Mouse (Mus musculus) common myeloid progenitor, adult 5-6 weeks (primary cell): ENCODE measurements at regions not wholly inside any gene's neighbourhood (a gene's known extent, or its start where the extent isn't known, plus 50 kb on each side); places are given as distances from the start of the nearest gene placed in this dataset.

Source experiments
- ATAC-seq: replicated peaks from 2 replicates; pipeline ENCODE4 v1.8.0; 2016; ENCODE audit warnings: low read depth, mild to moderate bottlenecking, moderate TSS enrichment, inconsistent platforms; ENCODE audit not compliant: poor library complexity, severe bottlenecking

- ATAC-seq: no peak
Measured at GRCm38 (mm10) chr19:14035371-14035770, 122.0 kb downstream of the Olfr1505 start.

DNA sequence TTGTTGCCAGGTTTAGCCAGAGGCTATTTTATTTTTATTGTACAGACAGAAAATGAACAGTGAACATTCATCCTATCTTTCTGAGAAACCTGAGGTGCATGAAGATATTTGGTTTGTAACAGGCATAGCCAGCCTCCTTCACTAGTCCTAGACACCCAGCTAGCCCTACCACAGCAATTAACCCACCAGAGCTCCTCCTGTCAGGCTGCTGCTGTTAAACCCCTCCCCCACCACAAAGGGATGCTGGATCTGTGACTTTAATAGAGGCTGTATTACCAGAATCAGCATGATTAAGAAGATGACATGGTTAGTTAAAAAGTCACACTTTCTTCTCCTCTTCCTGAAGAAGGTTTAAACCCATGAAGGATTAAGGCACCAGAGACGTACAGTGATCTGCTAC is 122.5 kb downstream of the Olfr1505 start:
- no peak for ATAC-seq

DNA sequence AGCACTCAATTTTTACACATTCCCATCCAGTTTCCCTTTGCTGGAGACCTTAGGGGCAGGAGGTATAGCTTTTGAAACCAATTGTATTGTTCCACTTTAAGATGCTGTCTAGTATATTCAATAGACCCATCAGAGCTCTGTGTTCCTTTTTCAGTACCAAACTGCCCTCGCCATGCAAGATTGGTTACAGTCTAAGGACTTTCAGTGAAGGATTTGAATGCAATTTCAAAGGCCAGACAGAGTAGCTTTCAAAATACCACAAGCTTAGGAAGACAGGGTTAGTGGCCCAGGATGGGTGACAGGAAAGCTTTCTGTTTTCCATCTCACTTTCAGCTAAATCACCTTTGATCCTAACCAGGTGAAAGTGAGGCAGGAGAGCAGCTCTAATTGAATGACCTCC is 123.4 kb downstream of the Olfr1505 start:
- no peak for ATAC-seq

DNA sequence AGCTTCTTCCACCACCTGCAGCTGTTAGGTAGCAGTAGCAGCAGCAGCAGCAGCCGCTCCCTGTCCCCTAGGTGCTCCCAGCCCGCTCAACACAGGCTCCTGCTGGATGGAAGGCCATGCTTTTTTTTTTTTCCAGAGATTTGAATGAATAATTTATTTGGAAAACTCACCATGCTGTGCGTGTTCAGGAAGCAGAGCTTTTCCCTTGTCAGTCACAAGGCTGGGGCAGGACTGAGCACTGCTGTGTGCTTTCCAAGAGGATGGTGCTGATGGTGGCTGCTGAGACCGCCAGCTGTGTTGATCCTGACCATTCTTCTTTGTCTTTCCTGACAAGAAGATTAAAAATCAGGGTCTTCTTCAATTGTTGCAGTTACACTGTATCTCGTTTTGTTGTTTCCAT is 129.4 kb downstream of the Olfr1505 start:
- no peak for ATAC-seq

DNA sequence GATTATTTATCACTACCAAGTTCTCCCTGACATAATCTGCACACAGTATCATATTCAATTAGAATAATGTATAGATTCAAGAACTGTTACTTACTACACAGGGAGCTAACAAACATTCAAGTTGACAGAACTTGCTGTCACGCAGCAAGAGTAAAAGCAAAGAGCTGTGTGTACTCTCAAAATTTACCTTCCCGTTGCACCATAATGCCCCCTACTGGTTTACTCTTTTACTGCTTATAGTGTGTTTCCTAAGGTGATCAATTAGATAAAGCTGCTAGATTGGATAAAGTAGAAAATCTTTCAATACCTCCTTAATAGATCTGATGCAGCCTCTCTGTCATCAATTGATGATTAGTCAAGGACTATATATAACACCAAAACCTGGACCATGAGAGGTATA is 132.1 kb downstream of the Olfr1505 start:
- no peak for ATAC-seq

DNA sequence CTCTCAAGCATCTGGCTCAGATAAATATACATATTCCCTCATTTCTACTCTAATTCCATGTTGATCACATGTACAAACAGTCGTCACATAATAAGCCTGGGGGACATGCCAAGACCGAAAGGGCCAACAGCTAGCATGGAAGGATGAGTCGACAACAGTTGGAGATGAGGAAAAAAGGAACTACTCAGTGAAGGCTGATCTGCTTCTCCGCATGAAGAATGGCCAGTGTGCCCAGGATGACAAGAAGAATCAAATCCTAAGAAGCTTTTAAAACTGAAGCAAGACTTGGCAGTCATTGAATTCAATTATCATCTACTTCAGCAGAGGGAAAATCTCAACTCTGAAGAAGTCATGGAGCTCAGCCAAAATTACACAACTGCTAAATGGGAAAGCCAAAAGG is 138.7 kb downstream of the Olfr1505 start:
- ATAC-seq: no peak

DNA sequence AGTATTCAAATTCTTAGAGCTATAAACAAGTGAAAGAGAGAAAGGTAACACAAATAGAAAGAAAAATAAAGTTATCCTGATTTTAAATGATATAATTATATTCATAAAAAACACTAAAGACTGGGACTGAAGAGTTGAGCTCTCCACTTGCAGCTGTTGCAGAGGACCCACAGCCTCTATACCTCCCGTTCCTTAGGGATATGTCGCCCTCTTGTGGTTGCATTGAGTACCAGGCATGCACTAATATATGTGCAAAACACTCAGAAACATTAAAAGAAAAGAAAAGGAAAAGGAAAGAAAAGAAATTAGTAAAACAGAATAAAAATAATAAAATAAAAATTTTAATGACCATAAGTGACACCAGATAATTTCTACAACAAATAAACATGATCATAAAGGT is 167.2 kb downstream of the Olfr1505 start:
- ATAC-seq: peak; percentile 68; the same call in 1 of the 2 replicates

DNA sequence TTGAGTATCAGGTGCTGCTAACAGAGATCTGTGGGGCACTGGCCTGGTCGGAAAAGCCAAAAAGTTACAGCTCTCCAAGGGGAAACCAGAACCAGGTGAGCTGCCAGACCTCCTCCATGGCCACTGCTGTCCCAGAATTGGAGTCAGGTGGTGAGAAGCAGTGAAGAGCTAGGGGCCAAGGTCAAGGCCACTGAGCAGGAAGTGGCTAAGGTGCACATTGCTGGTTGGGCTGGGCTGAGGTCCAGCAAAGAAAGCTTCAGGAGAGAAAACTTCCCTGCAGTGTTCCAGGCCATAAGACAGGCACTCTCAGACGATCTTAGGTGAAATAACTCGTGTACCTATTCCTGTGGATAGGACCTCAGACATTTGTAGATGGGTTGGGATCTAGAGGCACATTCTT is 171.4 kb downstream of the Olfr1505 start:
- no peak for ATAC-seq

DNA sequence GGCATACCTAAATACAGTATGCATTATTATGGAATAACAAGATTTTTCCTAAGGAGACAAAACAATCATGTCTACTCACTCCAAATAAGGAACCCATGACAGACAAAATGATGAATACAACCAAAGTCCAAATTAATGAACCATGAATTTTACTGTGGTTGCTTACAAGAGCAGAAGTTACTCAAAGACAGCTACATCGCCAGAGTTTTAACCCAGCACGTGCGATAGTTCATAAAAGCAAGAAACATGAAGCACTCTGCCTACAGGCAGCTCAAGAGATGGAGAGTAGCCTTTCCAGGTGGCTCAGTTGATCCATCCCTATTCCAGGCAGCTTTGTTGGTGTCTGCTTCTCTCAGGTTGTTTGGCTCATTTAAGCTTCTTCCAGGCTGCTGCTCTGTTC is 176.8 kb downstream of the Olfr1505 start:
- no peak for ATAC-seq

GRCm38 (mm10) chr19:14094191-14094590 is 180.9 kb downstream of the Olfr1505 start:
- ATAC-seq: no peak

- no peak for ATAC-seq
Measured at GRCm38 (mm10) chr19:14096187-14096586, 182.9 kb downstream of the Olfr1505 start.

- ATAC-seq: no peak
Measured at GRCm38 (mm10) chr19:14109091-14109490, 195.8 kb downstream of the Olfr1505 start.

- no peak for ATAC-seq
Measured at GRCm38 (mm10) chr19:14123348-14124113, 210.2 kb downstream of the Olfr1505 start.

DNA sequence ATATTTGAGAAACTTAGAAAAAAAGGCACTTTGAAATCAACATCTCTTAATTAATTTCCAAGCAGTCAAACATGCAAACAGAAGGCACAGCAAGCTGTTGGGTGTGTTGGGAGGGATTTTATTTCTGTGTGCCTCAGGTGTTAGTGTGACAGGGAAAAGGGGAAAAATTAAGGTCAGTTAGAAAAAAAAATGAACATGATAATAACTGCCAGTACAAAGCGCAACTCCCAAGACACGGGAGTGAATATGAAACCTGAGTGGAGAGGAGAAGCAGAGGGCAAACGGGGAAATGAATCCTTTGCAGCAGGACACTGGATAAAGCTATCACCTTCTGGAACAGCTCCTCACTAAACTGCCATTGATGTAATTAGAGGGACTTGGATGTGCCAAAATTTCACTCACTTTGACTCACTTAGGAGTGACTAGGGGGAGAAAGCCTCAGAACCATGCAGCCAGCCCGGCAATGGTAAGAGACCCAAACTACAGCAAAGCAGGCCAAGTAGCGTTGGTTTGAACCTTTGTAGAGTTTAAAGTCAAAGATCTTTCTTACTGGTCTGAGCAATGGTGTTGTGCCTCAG is 211.0 kb downstream of the Olfr1505 start:
- no peak for ATAC-seq

DNA sequence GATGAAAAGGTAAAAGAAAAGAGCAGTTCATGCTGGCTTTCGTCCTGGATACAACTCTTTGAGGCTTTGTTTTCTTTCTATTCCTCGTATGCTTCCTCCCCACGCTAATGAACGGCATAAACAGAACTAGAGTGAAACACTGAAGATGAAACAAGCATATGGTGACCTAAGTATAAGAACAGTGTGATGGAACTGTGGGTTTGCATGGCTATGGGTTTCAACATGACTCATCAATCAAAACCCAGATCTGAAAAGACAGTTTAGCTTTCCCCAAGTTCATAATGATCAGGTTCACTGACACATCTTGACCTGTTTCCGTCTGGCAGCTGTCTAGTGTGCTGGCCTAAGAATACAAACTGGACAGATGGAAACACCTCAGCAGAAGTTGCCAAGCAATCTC is 211.7 kb downstream of the Olfr1505 start:
- ATAC-seq: no peak

GRCm38 (mm10) chr19:14128397-14129209 is 215.3 kb downstream of the Olfr1505 start:
- no peak for ATAC-seq

DNA sequence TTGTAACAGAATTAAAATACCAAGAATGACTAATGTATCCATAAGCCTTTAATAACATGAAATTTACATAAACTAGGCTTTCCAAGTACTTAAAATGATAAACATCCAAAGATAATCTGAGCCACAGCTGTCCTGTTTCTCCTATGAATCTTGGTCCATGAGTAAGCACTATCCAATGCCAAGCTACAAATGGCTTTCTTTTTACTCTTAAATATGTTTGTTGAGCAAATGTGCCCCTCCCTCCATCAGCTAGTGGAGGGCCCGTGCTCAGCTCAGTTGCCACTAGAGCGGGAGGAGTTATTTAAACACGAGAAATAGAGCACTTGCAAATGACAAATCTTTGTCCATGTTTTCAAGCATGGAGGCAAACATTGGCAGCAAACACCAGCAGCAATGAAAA is 247.9 kb downstream of the Olfr1505 start:
- ATAC-seq: no peak

DNA sequence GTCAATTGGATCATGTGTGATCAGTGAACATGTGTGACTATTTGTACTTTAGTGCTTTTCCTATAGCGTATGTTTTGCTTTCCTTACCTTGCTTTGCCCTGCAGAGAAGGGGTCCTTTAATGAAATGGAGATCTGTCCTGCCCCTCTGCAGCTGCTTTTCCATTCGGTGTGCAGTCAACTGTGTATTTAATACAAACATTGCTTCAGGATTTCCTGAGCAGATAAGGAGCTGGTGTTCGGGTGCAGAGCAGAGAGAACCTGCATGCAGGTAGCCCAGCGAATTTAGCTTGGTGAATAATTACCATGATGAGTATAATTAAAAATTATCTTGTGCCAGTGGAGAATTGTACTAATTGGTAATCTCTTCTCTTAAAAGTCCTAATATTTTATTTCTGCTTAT is 249.4 kb downstream of the Olfr1505 start:
- ATAC-seq: no peak

DNA sequence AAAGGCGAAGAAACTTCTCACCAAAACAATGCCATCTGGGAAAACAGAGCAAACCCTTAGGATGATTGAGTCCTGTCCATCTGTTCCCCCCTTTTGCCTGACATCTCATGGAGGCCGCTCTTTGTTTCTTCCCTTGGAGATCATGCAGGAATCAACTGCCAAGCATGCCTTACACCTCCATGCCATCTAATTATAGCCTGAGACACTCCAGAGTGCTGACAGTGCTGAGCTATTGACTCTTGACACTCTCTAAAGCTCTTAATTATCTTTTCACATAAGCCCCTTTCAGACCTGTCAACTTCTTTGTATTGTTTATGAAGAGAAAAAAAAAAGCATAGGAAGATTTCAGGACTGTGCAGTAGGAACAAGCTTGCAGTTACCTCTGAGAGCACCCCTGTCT is 252.4 kb downstream of the Olfr1505 start:
- ATAC-seq: no peak

- no peak for ATAC-seq
Measured at GRCm38 (mm10) chr19:14180244-14180643, 266.9 kb downstream of the Olfr1505 start.

GRCm38 (mm10) chr19:14180956-14181355 is 267.6 kb downstream of the Olfr1505 start:
- ATAC-seq: no peak
